Mouse (Mus musculus) liver, adult 2 months (tissue): ENCODE measurements around the gene Rpl23. TPM values are rescaled to one million over a fixed set of nuclear protein-coding genes. Genes with fewer than 3 reads are reported as not detected.
"Not testable (repeated sequence)": the region's sequence is repeated elsewhere in the genome, so short reads cannot be mapped to it uniquely, and the experiment has no call there.

Experiments used
- DNase-seq: peaks from one replicate; pipeline ENCODE4 v3.0.0-alpha.2; 2011; ENCODE audit warnings: low read depth, low spot score; ENCODE audit errors: extremely low read depth
- H3K27ac ChIP-seq: fragments of 200-500 bp; replicated peaks from 2 replicates; pipeline ENCODE4 v1.5.1; 2012; ENCODE audit warnings: low read depth, mild to moderate bottlenecking, control low read depth, inconsistent platforms, low read length; ENCODE audit not compliant: insufficient read depth
- H3K27me3 ChIP-seq: fragments of 200-500 bp; 2 replicates; pipeline ENCODE4 v1.6.1; 2012; ENCODE audit warnings: mild to moderate bottlenecking, moderate library complexity, low read length, inconsistent platforms; ENCODE audit not compliant: control insufficient read depth, insufficient read depth
- H3K36me3 ChIP-seq: fragments of 200-500 bp; 2 replicates; pipeline ENCODE4 v1.6.1; 2012; ENCODE audit warnings: low read length, inconsistent platforms; ENCODE audit not compliant: control insufficient read depth, insufficient read depth
- H3K4me1 ChIP-seq: fragments of 200-500 bp; 2 replicates; pipeline ENCODE4 v1.6.1; 2011; ENCODE audit warnings: low read length; ENCODE audit not compliant: control insufficient read depth, insufficient read depth
- H3K4me3 ChIP-seq: fragments of 200-500 bp; 2 replicates; pipeline ENCODE4 v1.5.1; 2011; ENCODE audit warnings: low read depth, mild to moderate bottlenecking, control low read depth, low read length, moderate library complexity; ENCODE audit not compliant: insufficient read depth
- H3K79me2 ChIP-seq: fragments of 200-500 bp; 2 replicates; pipeline ENCODE4 v1.6.1; 2012; ENCODE audit warnings: inconsistent platforms, mild to moderate bottlenecking, low read length, moderate library complexity; ENCODE audit not compliant: control insufficient read depth, insufficient read depth
- H3K9ac ChIP-seq: fragments of 200-500 bp; 2 replicates; pipeline ENCODE4 v1.6.1; 2012; ENCODE audit warnings: low read depth, mild to moderate bottlenecking, control low read depth, inconsistent platforms, low read length
- CTCF ChIP-seq: fragments of 200-500 bp; IDR thresholded peaks from 2 replicates; pipeline ENCODE4 v1.5.1; 2011; ENCODE audit warnings: low read depth, low read length, control low read depth
- POLR2A ChIP-seq: fragments of 200-500 bp; IDR thresholded peaks from 2 replicates; pipeline ENCODE4 v1.6.1; 2011; ENCODE audit warnings: low read length, control low read depth; ENCODE audit not compliant: insufficient read depth; ENCODE audit errors: extremely low read depth
- WGBS: fragments of 180-500 bp; shearing (Covaris S2); methylation state at CpG from one replicate; pipeline ENCODE4 v1.1.7; 2018; 5-methylcytosine and 5-hydroxymethylcytosine counted together
- polyA plus RNA-seq: library from polyadenylated mRNA; depleted of rRNA; stranded (reverse); fragments of >200 nt; gene quantifications from 2 replicates; pipeline ENCODE4 v1.2.3, GENCODE M21; 2012
- total RNA-seq: library from RNA; depleted of rRNA; stranded (reverse); fragments of >200 nt; gene quantifications from 2 replicates; pipeline ENCODE4 v1.2.3, GENCODE M21; 2014

Gene Rpl23
- total and polyA plus RNA-seq, 2 experiments = 68.5 to 283 TPM

GRCm38 (mm10) chr11:97798782-97799145 lies 16.5 kb upstream of the Rpl23 start, which contains the start of gene Lasp1:
TSS of gene Lasp1 (plus strand) at chr11:97799000.
- H3K27ac ChIP-seq = peak within 1 kb of the TSS; percentile 97
- peaks cover 3% of the 10 kb centered on the region; the same call in 1 of the 2 replicates for H3K79me2 ChIP-seq
- H3K4me1 ChIP-seq = peaks cover 19% of the 10 kb centered on the region
- peak within 1 kb of the TSS; percentile 97 for H3K4me3 ChIP-seq
- TF ChIP-seq POLR2A = no peak
- TF ChIP-seq CTCF = no peak
- no peak for DNase-seq
- no peaks in the 10 kb centered on the region for H3K27me3 ChIP-seq
- peak within 1 kb of the TSS; percentile 91 for H3K9ac ChIP-seq
- under 1% methylated on average over 11 of the region's 11 CpGs for WGBS
- H3K36me3 ChIP-seq = no peaks in the 10 kb centered on the region

- peak overlapping the region; percentile 37 for H3K27ac ChIP-seq
- TF ChIP-seq CTCF (no peak), POLR2A (no peak)
- H3K4me3 ChIP-seq = no peak overlapping the region
- H3K36me3 ChIP-seq = no peaks in the 10 kb centered on the region
- no peak for DNase-seq
- no peaks in the 10 kb centered on the region for H3K27me3 ChIP-seq
- H3K79me2 ChIP-seq = no peaks in the 10 kb centered on the region
- WGBS = 62% methylated on average over 8 of the region's 8 CpGs
- H3K9ac ChIP-seq = no peak overlapping the region
- H3K4me1 ChIP-seq = peaks cover 17% of the 10 kb centered on the region
Observed at GRCm38 (mm10) chr11:97798083-97798435, 15.8 kb upstream of the Rpl23 start.

GRCm38 (mm10) chr11:97797369-97798082 lies 15.3 kb upstream of the Rpl23 start:
- no peak for DNase-seq
- H3K9ac ChIP-seq = no peak overlapping the region
- no peak for TF ChIP-seq POLR2A
- TF ChIP-seq CTCF = no peak
- H3K36me3 ChIP-seq = no peaks in the 10 kb centered on the region
- H3K27ac ChIP-seq = peak overlapping the region; percentile 37; the same call in 1 of the 2 replicates
- no peak overlapping the region for H3K4me3 ChIP-seq
- no peaks in the 10 kb centered on the region for H3K27me3 ChIP-seq
- 79% methylated on average over 15 of the region's 15 CpGs for WGBS
- peaks cover 15% of the 10 kb centered on the region for H3K4me1 ChIP-seq
- H3K79me2 ChIP-seq = no peaks in the 10 kb centered on the region

GRCm38 (mm10) chr11:97796910-97797309 lies 14.7 kb upstream of the Rpl23 start:
- no peak overlapping the region for H3K27ac ChIP-seq
- peaks cover 10% of the 10 kb centered on the region for H3K4me1 ChIP-seq
- H3K36me3 ChIP-seq = no peaks in the 10 kb centered on the region
- H3K4me3 ChIP-seq = no peak overlapping the region
- H3K27me3 ChIP-seq = no peaks in the 10 kb centered on the region
- no peak overlapping the region for H3K9ac ChIP-seq
- H3K79me2 ChIP-seq = no peaks in the 10 kb centered on the region
- DNase-seq = peak; percentile 67
- 5% methylated on average over 6 of the region's 6 CpGs for WGBS
- no peak for TF ChIP-seq POLR2A
- TF ChIP-seq CTCF = no peak

- Histone ChIP-seq H3K36me3 (no peaks in the 10 kb centered on the region), H3K27ac (no peak overlapping the region), H3K79me2 (no peaks in the 10 kb centered on the region), H3K9ac (no peak overlapping the region), H3K4me1 (peaks cover 1% of the 10 kb centered on the region; the same call in 1 of the 2 replicates), H3K4me3 (no peak overlapping the region), H3K27me3 (no peaks in the 10 kb centered on the region)
- peak; percentile 56 for DNase-seq
- 10% methylated on average over 2 of the region's 2 CpGs for WGBS
- no peak for TF ChIP-seq POLR2A
- peak; percentile 42 for TF ChIP-seq CTCF
Observed at GRCm38 (mm10) chr11:97793165-97793564, 10.9 kb upstream of the Rpl23 start.

- not testable (repeated sequence) for H3K4me3 ChIP-seq, H3K36me3 ChIP-seq, H3K79me2 ChIP-seq, H3K9ac ChIP-seq, H3K4me1 ChIP-seq, H3K27ac ChIP-seq, H3K27me3 ChIP-seq, DNase-seq
- 82% methylated on average over 2 of the region's 2 CpGs for WGBS
Observed at GRCm38 (mm10) chr11:97790778-97791438, 8.7 kb upstream of the Rpl23 start.
